Mouse (Mus musculus): ENCODE measurements around the gene Pygm.

The Pygm gene

DNA sequence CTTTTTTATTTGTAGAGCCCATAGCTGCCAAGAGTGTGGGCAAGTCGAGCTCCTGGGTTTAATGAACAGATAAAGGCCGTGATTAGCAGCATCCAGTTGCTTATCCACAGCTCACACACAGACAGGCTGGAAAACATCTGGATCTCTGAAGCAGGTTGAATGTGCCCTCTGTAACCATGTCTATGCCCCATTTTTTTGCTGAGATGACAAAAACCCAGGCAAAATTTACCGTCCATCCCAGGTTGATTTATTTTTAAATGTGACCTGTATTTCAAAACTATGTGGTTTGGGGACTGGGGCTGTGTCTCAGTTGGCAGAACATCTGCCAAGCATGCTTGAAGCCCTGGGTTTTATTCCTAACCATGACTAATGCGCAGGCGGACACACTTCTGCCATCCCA, 25.0 kb downstream of the Pygm start:
- DNase-seq (ENCODE audit: low spot score in 2 of 2), result no peak

DNA sequence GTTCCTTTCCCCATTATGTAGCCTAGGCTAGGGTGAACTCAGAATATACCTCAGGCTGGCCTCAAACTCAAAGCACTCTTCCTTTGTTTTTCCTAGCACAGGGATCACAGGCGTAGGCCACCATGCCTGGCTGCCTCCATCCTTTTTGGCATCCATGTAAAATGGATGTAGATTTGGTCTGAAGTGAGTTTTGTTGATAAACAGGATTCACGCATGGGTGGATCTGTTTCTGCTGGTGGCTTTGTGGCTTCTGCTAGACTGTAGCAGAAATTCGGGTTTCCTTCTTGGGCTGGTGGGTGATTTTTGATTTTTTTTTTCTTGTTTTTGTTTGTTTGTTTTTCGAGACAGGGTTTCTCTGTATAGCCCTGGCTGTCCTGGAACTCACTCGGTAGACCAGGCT, 25.7 kb downstream of the Pygm start:
- DNase-seq (ENCODE audit: low spot score in 2 of 2), result no peak

DNA sequence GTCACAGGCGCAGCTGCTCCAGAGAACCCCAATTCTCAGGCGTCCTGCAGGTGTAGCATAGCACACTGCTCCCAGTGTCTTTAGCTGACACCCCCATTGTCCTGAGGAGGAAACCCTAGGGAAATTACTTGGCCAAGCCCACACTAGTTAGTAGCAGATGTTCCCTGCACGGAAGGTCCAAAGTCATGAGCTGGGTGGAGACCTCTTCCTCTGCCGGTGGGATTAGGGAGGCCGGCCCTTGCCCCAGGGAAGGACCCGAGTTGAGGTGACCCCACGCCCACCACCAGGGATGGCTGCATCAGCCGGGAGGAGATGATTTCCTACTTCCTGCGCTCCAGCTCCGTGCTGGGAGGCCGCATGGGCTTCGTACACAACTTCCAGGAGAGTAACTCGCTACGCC, 28.6 kb downstream of the Pygm start:
- DNase-seq (ENCODE audit: low spot score in 2 of 2), result no peak

DNA sequence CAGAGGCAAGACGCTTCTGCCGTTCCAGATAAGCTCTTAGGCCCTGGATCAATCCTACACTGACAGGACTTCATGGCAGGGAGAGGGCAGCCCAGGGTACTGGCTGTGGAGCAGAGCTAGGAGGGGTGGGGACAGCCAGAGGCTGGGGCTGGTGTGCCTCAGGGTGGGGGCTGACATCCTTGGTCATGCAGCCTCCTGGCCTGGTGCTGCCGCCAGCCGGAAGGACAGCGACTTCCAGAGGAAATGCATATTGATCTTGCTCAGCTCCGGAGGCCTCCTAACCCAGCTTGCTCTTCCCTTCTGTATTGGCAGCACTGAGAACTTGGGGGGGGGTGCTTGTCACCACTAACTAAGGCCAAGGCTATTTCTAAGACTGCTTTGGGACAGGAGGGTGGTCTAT, 31.3 kb downstream of the Pygm start:
- no peak for DNase-seq (ENCODE audit: low spot score in 2 of 2)

DNA sequence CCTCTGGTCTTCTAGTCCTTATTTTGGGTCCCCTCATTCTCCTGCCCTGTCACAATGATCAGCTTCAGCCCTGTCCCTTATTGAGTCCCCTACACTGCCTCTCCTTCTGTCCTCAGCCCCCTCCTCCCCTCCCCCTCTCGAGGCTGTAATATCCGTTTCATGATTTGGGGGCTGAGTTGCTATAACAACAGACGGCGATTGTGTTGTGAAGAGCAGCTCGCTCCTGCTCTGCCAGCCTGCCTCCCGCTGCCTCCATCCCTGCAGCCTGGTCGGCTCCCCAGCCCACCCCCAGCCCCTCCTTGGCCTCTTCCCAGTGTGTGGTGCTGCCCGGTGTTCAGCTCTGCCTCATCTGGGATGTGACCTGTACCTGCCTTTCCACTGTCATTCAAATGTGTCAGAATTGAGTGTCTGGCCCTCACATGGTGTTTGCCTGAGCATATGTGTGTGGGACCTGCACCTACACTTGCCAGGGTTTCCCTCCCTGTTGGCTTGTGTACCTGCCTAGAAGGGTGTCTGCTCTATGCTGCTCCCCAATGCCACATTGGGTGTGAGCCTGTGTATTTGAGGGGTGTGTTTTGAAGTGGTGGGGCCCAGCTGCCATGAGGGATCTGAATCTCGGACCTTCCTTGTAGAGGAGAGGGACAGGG, 32.0 kb downstream of the Pygm start:
- DNase-seq (ENCODE audit: low spot score in 2 of 2), result no peak

DNA sequence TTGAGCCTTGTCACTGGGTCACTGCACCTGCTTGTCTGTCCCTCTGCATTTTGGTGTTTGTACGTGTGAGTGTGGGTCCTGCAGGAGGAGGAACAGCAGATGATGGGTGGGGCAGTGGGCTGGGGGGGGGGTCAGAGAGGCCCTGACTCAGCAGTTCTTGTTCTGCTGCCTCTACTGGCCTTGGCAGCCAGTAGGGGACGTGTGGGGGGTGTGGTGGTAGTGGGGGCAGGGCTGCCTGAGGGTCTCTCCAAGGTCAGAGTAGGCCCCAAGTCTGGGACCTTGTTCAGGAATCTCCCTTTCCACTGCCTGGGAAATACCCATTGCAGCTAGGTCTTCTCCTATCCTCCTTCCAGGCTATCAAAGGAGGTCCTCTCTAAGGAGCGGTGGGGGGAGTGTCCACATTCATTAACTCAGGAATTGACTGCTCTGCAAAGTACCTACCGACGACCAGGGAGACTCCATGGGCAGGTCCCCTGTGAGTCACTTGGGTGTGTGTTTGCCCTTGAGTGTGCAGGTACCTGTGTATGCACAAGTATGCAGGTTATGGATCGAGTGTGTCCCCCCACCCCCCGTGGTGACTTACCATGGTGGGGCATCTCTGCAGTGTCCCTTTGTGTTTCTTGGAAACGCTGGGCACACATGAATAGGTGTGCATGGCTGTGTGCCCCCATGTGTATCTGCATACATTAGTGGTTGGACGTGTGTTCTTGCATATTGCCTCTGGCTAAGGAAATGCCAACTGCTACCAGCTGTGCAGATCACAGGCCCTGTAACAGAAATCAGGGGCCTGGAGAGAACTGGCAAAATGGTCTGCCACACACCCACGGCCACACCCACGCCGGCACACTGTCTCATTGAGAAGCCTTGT, 32.9 kb downstream of the Pygm start:
- no peak for DNase-seq (ENCODE audit: low spot score in 2 of 2)

DNA sequence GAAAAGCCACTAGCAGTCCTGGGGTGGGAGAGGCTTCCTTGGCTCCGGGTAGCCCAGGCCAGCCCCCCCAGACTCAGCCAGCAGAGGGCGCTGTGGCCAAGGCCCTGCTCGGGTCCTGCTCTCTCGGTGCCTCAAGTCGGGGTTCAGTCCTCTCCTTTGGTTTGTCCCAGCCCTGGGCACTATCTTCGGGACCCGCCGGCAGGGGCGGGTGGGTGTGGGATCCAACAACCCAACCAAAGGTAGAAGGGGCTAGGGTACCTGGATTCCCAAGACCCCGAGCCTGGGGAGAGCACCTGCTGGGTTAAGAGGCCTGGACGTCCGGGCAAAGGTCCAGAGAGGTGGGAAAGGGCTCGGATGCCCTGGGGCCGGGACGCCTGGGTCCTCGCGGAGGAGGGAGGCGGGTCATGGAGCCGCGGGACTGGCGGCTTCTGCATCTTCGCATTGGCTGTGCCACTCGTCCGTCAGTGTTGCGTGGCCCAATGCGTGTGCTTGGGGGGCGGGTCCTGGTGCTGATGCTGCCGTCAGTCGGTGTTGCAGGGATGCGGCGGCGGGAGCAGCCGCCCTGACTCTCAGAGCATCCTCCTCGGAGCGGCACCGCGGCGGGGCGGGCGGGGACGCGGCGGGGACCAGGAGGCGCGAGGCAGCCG, 34.2 kb downstream of the Pygm start, which contains the start of gene Nrxn2:
TSS of gene Nrxn2 (plus strand) at position 499 of the 647 bp plus-strand sequence.
- peak; percentile 76 to 94 for DNase-seq (ENCODE audit: low spot score in 2 of 2)

DNA sequence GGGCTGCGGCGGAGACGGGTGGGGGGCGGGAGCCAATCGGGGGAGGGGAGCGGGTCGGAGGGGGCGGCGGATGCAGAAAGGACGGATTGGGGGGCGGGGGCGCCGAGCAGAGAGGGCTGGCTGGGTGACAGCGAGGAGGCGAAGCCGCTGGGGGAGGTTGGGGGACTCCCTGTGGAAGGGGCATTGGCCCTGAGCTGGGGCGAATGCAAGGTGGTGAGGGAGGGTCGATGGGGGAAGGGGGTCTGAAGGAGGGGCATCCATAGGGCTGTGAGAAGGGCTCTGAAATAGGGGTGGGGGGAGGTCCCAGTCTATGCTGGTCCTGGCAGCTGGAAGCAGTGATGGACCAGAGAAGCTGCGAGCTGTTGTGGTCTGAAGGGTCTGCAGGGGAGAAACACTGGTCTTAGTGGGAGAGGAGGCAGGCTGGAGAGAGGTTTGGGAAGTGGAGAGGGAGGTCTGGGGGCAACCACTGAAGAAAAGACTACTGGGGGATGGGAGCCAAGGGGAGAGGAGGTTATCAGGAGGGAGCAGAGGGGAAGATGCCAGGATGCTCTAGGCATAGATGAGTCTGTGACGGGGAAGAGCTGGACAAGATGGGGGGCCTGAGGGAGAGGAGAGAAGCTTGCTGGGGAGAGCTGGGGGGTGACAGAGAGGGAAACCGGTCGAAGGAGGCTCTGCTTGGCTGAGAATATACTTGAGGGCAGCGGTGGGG, 34.9 kb downstream of the Pygm start:
- no peak for DNase-seq (ENCODE audit: low spot score in 2 of 2)

DNA sequence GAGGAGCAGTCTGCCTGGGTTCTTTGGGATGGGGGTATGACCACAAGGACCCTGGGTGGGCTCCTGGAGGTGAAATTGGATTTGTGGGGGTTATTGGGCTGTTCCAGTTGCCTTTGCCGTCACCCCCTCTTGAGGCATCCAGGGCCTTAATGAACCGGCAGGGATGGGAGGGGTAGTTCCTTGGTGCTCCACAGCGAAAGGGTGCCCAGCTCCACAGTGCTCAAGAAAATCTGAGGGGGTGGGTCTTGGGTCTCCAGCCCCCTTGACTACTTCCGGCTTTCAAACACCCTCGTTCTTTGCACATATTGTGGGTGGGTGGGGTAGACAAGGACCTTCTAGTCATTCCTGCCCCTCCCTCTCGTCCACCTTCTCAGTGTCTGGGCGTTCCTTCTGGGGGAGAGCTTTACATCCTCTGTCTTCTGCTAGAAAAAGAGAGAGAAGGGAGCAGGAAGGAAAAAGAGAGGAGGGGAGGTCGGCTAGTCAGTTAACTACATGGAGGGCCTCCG, 35.7 kb downstream of the Pygm start:
- DNase-seq (ENCODE audit: low spot score in 2 of 2), result no peak

DNA sequence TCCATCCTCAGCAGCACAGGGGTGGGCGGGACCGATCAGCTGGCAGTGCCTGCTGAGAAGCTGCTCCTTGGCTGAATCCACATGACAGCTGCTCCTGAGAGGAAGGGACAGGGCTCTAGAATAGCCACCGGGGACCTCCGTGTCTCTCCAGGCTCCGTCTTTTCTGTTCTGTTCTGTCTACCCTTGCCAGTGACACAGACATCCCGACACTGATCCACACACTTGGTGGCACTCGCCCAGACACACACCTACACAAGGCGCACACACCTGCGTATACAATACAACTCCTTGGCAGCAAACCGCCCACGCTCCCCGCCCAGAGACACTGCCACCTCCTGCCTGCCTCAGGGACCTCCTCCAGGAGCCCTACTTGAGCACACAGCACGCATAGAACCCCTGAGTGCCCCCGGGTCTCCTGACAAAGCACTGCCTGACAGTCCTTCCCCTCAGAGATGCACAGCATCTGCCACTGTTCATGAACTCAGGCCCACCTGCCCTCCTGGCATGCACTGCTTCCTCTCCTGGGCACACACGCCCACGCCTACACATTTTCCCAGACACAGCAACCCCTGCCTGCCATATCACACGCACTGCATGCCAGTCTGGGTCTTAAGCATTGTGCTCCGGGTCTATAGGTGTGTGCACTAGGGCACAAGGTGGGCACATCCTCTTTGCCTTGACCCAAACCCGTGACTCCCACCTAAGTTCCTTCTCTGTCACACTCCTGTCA, 36.4 kb downstream of the Pygm start:
- no peak for DNase-seq (ENCODE audit: low spot score in 2 of 2)

DNA sequence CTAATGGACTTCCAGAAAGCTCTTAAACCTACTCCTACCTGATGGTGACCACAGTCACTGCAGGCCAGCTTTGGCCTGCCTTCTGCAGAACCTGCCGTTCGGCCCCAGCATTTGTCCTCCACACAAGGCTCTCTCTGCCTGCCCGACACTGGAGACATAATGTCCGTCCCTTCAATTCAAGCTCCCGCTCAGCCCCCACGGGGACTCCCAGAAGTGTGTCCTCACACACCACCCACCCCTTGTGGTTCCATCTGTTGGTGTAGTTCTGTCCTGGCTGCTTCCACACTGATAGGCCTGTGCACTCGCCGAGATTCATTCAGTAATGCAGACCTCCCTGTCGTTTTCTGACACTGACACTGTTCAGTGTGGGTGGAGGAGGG, 37.0 kb downstream of the Pygm start:
- DNase-seq (ENCODE audit: low spot score in 2 of 2), result no peak

DNA sequence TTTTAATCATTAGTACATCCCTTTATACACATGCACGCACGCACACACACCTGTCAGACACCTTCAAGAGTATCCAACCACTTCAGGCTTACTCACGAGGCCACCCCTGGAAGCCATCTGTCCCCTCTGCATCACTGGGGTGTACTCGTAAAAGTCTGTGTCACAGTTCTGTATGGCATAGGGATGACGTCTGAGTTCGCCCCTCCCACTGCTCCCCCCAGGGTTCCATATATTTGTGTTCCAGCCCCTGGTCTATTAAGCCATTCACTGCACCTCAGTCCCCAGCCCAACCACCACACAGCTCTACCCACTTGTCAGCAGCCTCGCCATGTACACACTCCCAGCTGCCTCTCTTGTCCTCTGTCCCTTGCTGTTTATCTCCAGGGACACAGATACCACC, 37.8 kb downstream of the Pygm start:
- no peak for DNase-seq (ENCODE audit: low spot score in 2 of 2)

DNA sequence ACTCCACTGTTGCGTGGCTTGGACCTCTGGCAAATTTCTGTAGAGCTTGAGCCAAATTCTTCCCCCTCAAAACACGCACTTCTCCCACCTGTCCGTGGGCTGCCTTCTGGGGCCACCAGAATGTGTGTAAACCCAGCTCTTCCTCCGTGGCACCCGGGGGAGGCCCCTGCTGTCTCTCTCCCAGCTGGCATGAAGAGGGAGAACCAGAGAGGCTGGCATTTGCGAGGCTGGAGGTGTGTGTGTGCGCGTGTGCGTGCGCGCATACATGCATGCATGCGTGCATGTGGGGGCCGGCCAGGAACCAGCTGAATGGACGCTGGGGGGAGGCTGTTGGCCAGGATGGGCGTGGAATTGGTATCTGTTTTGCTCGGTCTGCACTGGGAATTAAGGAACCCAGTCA, 39.0 kb downstream of the Pygm start:
- DNase-seq (ENCODE audit: low spot score in 2 of 2), result no peak

DNA sequence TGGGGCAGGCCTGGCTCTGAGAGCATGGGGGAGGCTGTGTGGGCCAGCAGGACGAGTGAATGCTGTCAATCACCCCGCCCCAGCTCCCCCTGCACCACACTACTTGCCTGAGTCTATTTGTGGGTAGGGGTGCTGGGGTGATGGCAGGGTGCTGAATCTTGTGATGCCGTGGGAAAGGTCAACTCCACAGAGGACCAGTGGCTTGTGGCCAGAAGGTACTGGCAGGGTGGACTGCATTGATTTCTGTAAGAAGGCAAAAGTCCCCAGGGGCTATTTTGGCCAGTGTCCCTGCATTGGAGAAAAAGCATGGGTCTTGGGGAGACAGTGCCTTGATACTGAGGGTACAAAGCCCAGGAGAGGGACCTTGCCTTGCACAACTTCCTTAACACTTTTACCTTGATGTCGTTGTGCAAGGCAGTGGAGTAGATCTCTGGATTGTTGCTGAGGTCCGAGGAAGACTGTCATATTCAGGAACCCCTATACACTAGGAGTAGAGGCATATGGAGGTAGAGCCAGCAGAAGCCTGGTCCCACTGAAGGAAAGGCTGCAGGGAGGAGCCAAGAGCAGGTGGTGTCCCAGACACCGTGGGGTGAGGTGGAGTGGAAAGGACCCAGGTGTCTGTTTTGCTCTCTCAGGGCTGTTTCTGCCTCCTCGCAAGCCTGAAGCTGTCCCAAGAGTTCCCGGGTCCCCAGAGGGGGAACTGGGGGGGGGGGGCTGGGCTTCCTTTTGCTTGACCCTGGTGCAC, 40.1 kb downstream of the Pygm start:
- DNase-seq (ENCODE audit: low spot score in 2 of 2), result no peak

DNA sequence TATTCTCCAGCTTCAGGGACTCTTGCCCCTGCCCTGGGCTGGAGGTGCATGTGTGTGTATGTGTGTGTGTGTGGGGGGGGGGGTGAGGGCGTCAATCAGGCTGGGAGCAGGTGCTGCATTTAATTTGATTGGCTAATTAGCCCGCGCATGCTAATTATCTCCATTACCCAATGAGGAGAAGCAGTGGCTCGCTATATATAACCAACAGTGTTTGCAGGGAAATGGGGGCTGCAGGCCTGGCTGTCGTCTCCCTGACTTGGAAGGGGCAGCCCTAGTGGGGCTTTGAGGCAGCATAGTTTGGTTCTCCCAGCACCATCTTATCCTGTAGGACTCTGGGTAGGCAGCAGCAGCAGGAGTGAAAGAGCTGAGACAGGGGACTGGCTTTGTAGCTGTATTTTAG, 41.4 kb downstream of the Pygm start:
- no peak for DNase-seq (ENCODE audit: low spot score in 2 of 2)

DNA sequence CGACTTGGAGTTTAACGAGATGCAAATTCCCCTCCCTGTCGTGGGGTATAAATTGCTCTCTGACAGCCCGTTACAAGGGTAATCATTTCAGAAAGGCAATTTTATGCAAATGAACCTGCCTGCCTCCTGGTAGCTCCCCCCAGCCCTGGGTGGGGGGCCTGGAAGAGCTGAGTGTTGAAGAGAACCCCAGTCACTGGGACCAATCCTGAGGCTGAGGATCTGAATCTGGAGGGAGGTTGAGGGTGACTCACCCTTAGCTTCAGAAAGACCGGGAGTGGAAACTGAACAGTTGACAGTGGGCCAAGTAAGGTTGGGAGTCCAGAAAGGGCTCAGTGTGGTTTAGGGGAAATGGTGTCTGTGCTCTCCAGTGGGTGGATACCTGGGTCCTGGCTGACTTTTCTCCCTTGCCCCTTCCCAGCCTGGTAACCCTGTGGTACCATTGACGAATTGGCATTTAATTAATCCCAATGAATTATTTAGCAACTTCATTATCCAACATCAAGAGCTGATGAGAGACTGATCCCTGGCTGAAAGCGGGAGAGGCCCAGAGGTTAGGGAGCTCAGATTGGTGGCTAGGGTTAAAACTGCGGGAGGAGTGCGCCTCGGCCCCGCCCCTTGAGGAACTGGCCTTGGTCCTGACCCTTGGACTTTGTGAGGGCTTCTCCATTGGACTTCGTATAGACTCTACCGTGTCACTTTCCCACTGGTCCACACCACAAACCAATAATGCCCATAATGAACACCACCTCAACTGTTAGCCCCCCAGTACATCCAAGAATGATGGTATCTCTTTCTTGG, 42.7 kb downstream of the Pygm start:
- DNase-seq (ENCODE audit: low spot score in 2 of 2), result peak; percentile 54 to 81

DNA sequence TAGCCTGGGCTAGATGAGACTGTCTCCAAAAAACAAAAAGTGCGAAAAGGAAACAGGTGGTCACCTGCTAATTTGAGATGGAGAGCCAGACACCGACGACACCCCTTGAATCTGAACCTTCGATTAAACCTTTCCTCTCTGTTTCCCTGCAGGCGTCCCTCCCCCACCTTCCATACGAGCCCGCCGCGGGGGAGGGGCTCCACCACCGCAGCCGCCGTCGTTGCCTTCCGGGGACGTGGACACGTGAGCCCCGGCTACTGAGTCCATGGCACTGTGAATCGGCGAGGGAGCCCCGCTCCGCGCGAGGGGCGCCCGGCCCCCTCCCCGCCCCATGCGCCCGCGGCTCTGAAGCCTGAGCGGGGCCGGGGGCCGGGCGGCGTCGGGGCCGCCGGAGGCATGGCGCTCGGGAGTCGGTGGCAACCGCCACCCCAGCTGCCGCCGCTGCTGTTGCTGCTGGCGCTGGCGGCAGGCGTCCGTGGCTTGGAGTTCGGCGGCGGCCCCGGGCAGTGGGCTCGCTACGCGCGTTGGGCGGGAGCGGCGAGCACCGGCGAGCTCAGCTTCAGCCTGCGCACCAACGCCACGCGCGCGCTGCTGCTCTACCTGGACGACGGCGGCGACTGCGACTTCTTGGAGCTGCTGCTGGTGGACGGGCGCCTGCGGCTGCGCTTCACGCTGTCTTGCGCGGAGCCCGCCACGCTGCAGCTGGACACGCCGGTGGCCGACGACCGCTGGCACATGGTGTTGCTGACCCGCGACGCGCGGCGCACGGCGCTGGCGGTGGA, 43.6 kb downstream of the Pygm start:
- DNase-seq (ENCODE audit: low spot score in 2 of 2), result no peak

DNA sequence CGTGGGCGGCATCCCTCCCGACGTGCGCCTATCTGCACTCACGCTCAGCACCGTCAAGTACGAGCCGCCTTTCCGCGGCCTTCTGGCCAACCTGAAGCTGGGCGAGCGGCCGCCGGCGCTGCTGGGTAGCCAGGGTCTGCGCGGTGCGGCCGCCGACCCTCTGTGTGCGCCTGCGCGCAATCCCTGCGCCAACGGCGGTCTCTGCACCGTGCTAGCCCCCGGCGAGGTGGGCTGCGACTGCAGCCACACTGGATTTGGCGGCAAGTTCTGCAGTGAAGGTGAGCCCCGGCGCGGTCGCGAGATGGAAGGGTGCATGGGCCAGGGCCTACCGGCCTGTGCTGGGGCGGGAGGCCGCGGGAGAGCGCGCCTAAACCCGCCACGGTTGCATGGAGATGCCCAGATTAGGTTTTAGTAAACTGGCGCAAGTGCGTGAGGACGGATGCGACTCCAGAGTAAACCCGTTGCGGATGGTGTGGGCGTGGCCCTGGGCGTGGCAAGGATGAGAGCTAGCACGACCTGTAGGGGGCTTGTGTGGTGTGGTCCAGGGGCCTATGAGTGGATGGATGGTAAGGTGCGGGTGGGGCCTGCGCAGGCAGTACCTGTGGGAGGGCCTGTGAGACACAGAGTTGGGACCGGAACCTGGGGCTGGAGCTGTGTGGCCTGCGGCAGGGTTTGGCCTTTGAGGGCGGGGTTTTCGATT, 44.5 kb downstream of the Pygm start:
- DNase-seq (ENCODE audit: low spot score in 2 of 2), result no peak

Data from spleen, postnatal 4 days (tissue).